ENCODE assay signal across 23 mouse cellular contexts in the genomic region with DNA sequence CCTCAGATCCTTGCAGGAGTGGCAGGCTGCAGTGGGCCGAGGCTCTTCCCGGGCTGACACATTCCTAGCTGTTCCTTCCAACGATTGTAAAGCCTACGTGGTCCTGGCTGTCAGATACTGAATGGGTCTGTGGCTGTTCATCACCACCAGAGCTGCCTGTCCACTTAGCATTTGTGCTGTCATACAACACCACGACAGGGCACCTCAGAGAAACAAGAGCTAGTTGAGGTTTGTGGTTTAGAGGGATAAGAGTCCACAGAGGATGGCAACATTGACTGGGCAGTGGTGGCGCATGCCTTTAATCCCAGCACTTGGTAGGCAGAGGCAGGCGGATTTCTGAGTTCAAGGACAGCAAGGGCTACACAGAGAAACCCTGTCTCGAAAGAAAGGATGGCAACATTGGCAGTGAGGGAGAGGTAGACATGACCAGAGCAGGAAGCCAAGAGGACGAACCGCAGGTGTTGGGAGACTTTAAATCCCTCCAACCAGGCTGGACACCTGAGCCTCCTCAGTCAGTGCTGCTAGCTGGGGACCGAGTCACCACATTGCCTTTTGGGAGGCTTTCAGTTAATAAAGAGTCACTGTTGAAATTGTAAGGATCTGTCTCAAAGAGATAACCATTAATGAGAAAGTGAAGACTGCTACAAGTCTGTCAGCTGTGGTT. TPM values are rescaled to one million over a fixed set of nuclear protein-coding genes. Genes with fewer than 3 reads are reported as not detected.
DNase-seq lines count a peak whose midpoint lies in the region; ATAC-seq and TF ChIP-seq lines count a peak whose summit lies in the region.
"Had no signal": no experiment of that assay in that cellular context is flagged by ENCODE, and none has a peak within 500 bp of the region (broad histone marks: within the 10 kb centered on the region; RNA-seq: fewer than 3 reads in every experiment).

No protein-coding gene starts in this region.

- H3K9ac ChIP-seq in forebrain, embryonic 15.5 days (replicated peaks) = no peak overlapping the region
- peak overlapping the region; percentile 46 for H3K9ac ChIP-seq in liver, embryonic 11.5 days (ENCODE audit: low read depth, low read length)
- peak overlapping the region; percentile 64 for H3K9ac ChIP-seq in liver, postnatal 0 days (replicated peaks)
- H3K9ac ChIP-seq: forebrain, embryonic 13.5 days; hindbrain, embryonic 13.5 days; midbrain, embryonic 12.5 days; neural tube, embryonic 15.5 days had no signal

- no peak overlapping the region for H3K4me2 ChIP-seq in forebrain, embryonic 15.5 days (replicated peaks)
- H3K4me2 ChIP-seq in liver, embryonic 11.5 days = peak overlapping the region; percentile 16
- H3K4me2 ChIP-seq in liver, postnatal 0 days (ENCODE audit: low read depth, low read length) = peak overlapping the region; percentile 28
- H3K4me2 ChIP-seq: forebrain, embryonic 13.5 days; hindbrain, embryonic 13.5 days; midbrain, embryonic 12.5 days; neural tube, embryonic 15.5 days had no signal

- TF ChIP-seq EP300 in liver, postnatal 0 days (IDR thresholded peaks at IDR 0.05; ENCODE audit: low read depth) = no peak

- 0 out of 2 replicates have a peak overlapping the region, but pooled peaks have one; percentile 17 for H3K27ac ChIP-seq in forebrain, embryonic 10.5 days
- H3K27ac ChIP-seq in forebrain, embryonic 15.5 days (replicated peaks) = no peak overlapping the region
- H3K27ac ChIP-seq in liver, embryonic 11.5 days (ENCODE audit: low read depth, low read length) = peak overlapping the region; percentile 98
- H3K27ac ChIP-seq in liver, postnatal 0 days (ENCODE audit: low read depth) = peak overlapping the region; percentile 97
- H3K27ac ChIP-seq: forebrain, embryonic 13.5 days; hindbrain, embryonic 13.5 days; kidney, postnatal 0 days; midbrain, embryonic 12.5 days; neural tube, embryonic 15.5 days had no signal

- no peak for DNase-seq in forebrain, embryonic 10.5 days (ENCODE audit: extremely low spot score, low spot score)
- no peak for DNase-seq in liver, embryonic 11.5 days (ENCODE audit: low spot score)
- no peak for DNase-seq in liver
- no peak for DNase-seq in liver, postnatal 0 days
- DNase-seq in ovary, postnatal 14 days (ENCODE audit: low spot score) = no peak
- DNase-seq in yolk sac, embryonic 10.5 days (ENCODE audit: low spot score) = no peak
- DNase-seq: adrenal gland, postnatal 36 days; cerebellum, adult 9-10 months; kidney, adult 11 months; layer of hippocampus, postnatal 36 days; lung, postnatal 14 days; thymus, postnatal 14 days had no signal

- no peak for TF ChIP-seq CTCF in liver, postnatal 0 days (IDR thresholded peaks at IDR 0.05; ENCODE audit: low read depth)

- no peak for ATAC-seq in forebrain, embryonic 15.5 days (replicated peaks)
- ATAC-seq in liver, embryonic 11.5 days (replicated peaks; ENCODE audit: low FRiP score) = peak; percentile 22
- peak; percentile 18 for ATAC-seq in erythroblast, adult 5-6 weeks (replicated peaks; ENCODE audit: low FRiP score, poor library complexity, severe bottlenecking)
- ATAC-seq in liver, postnatal 0 days = peak; percentile 27
- ATAC-seq: activated CD4-positive, CD25-positive, alpha-beta regulatory T cell, adult 4 months; forebrain, embryonic 13.5 days had no signal

- H3K9me3 ChIP-seq in forebrain, embryonic 10.5 days = no peaks in the 10 kb centered on the region
- H3K9me3 ChIP-seq in forebrain, embryonic 15.5 days = no peaks in the 10 kb centered on the region
- no peaks in the 10 kb centered on the region for H3K9me3 ChIP-seq in liver, embryonic 11.5 days (ENCODE audit: control insufficient read depth, low read length)
- no peaks in the 10 kb centered on the region for H3K9me3 ChIP-seq in liver, postnatal 0 days (ENCODE audit: low read length)
- H3K9me3 ChIP-seq: forebrain, embryonic 13.5 days; hindbrain, embryonic 13.5 days; midbrain, embryonic 12.5 days; neural tube, embryonic 15.5 days had no signal

- WGBS in forebrain, embryonic 10.5 days = 92% methylated on average over 11 of the region's 11 CpGs
- 94% methylated on average over 11 of the region's 11 CpGs for WGBS in forebrain, embryonic 15.5 days
- WGBS in liver, embryonic 11.5 days = 70% methylated on average over 11 of the region's 11 CpGs
- 60% methylated on average over 11 of the region's 11 CpGs for WGBS in liver, postnatal 0 days (ENCODE audit: insufficient replicate concordance)

- H3K36me3 ChIP-seq in forebrain, embryonic 10.5 days (replicated peaks) = peaks cover 93% of the 10 kb centered on the region
- peaks cover 66% of the 10 kb centered on the region for H3K36me3 ChIP-seq in forebrain, embryonic 15.5 days
- H3K36me3 ChIP-seq in liver, embryonic 11.5 days (ENCODE audit: control insufficient read depth, insufficient read depth, low read length) = peaks cover 56% of the 10 kb centered on the region
- peaks cover 53% of the 10 kb centered on the region for H3K36me3 ChIP-seq in liver, postnatal 0 days (replicated peaks; ENCODE audit: insufficient read depth, low read length)

- H3K4me3 ChIP-seq in forebrain, embryonic 10.5 days = no peak overlapping the region
- no peak overlapping the region for H3K4me3 ChIP-seq in forebrain, embryonic 15.5 days
- no peak overlapping the region for H3K4me3 ChIP-seq in liver, embryonic 11.5 days (ENCODE audit: low read depth, low read length)
- no peak overlapping the region for H3K4me3 ChIP-seq in liver, postnatal 0 days (ENCODE audit: low read depth, low read length)
- H3K4me3 ChIP-seq: forebrain, embryonic 13.5 days; hindbrain, embryonic 13.5 days; midbrain, embryonic 12.5 days; myocyte; neural tube, embryonic 15.5 days had no signal

- no peaks in the 10 kb centered on the region for H3K4me1 ChIP-seq in forebrain, embryonic 10.5 days
- no peaks in the 10 kb centered on the region for H3K4me1 ChIP-seq in forebrain, embryonic 15.5 days
- peaks cover 65% of the 10 kb centered on the region for H3K4me1 ChIP-seq in liver, embryonic 11.5 days (replicated peaks; ENCODE audit: control insufficient read depth, insufficient read depth, low read length)
- H3K4me1 ChIP-seq in liver, postnatal 0 days (ENCODE audit: insufficient read depth) = peaks cover 63% of the 10 kb centered on the region
- H3K4me1 ChIP-seq: forebrain, embryonic 13.5 days; hindbrain, embryonic 13.5 days; midbrain, embryonic 12.5 days; neural tube, embryonic 15.5 days had no signal

- no peaks in the 10 kb centered on the region for H3K27me3 ChIP-seq in forebrain, embryonic 10.5 days (ENCODE audit: poor library complexity, severe bottlenecking)
- no peaks in the 10 kb centered on the region for H3K27me3 ChIP-seq in forebrain, embryonic 15.5 days
- no peaks in the 10 kb centered on the region for H3K27me3 ChIP-seq in liver, embryonic 11.5 days (replicated peaks; ENCODE audit: control insufficient read depth, insufficient read depth, low read length)
- H3K27me3 ChIP-seq in liver, postnatal 0 days (ENCODE audit: insufficient read depth, low read length) = no peaks in the 10 kb centered on the region
- H3K27me3 ChIP-seq: CH12.LX; forebrain, embryonic 13.5 days; hindbrain, embryonic 13.5 days; midbrain, embryonic 12.5 days; neural tube, embryonic 15.5 days; Patski had no signal

RNA-seq across cellular contexts. Expression of a gene that starts 26.5 kb away (rescaled TPM):
- 113 and 114 TPM in 2 replicates for polyA plus RNA-seq in forebrain, embryonic 10.5 days (2016; fragmentation: Nextera tagmentation; extraction: Ambion mirVana)
- polyA plus RNA-seq in forebrain, embryonic 15.5 days (2015; fragmentation: Nextera tagmentation; extraction: Ambion mirVana) = 81.1 and 82.4 TPM in 2 replicates
- 101 and 102 TPM in 2 replicates for polyA plus RNA-seq in liver, embryonic 11.5 days (2014; fragmentation: Nextera tagmentation; extraction: Ambion mirVana)
- 17.1 and 26.3 TPM in 2 replicates for total RNA-seq in erythroblast, adult 5-6 weeks (2015; ENCODE audit: low replicate concordance)
- total RNA-seq in erythroblast, adult 5-6 weeks (2017; ENCODE audit: low replicate concordance) = 39.4 and 50.2 TPM in 2 replicates
- polyA plus RNA-seq in liver, postnatal 0 days (2015; fragmentation: Nextera tagmentation; extraction: Ambion mirVana) = 28.8 and 29.2 TPM in 2 replicates

RNA-seq across cellular contexts. Expression of a gene that starts 28.8 kb away (rescaled TPM):
- 34.9 and 35.7 TPM in 2 replicates for polyA plus RNA-seq in forebrain, embryonic 10.5 days (2016; fragmentation: Nextera tagmentation; extraction: Ambion mirVana)
- polyA plus RNA-seq in forebrain, embryonic 15.5 days (2015; fragmentation: Nextera tagmentation; extraction: Ambion mirVana) = 41.4 and 41.6 TPM in 2 replicates
- polyA plus RNA-seq in liver, embryonic 11.5 days (2014; fragmentation: Nextera tagmentation; extraction: Ambion mirVana) = 14.3 and 14.5 TPM in 2 replicates
- total RNA-seq in erythroblast, adult 5-6 weeks (2015; ENCODE audit: low replicate concordance) = 0.58 and 2.1 TPM in 2 replicates
- 0.84 TPM in 1 of 2 replicates, not detected in the other for total RNA-seq in erythroblast, adult 5-6 weeks (2017; ENCODE audit: low replicate concordance)
- polyA plus RNA-seq in liver, postnatal 0 days (2015; fragmentation: Nextera tagmentation; extraction: Ambion mirVana) = 5.7 and 6.8 TPM in 2 replicates

RNA-seq across cellular contexts. Expression of a gene that starts 36.1 kb away (rescaled TPM):
- polyA plus RNA-seq in forebrain, embryonic 10.5 days (2016; fragmentation: Nextera tagmentation; extraction: Ambion mirVana) = 24.1 and 26.1 TPM in 2 replicates
- polyA plus RNA-seq in forebrain, embryonic 15.5 days (2015; fragmentation: Nextera tagmentation; extraction: Ambion mirVana) = 19.5 and 21.8 TPM in 2 replicates
- polyA plus RNA-seq in liver, embryonic 11.5 days (2014; fragmentation: Nextera tagmentation; extraction: Ambion mirVana) = 15.5 and 16.5 TPM in 2 replicates
- total RNA-seq in erythroblast, adult 5-6 weeks (2015; ENCODE audit: low replicate concordance) = 0.42 and 1.9 TPM in 2 replicates
- total RNA-seq in erythroblast, adult 5-6 weeks (2017; ENCODE audit: low replicate concordance) = 0.85 and 0.98 TPM in 2 replicates
- polyA plus RNA-seq in liver, postnatal 0 days (2015; fragmentation: Nextera tagmentation; extraction: Ambion mirVana) = 3.6 and 4.1 TPM in 2 replicates

RNA-seq across cellular contexts. Expression of a gene that starts 48.6 kb away (rescaled TPM):
- 8.1 and 8.3 TPM in 2 replicates for polyA plus RNA-seq in forebrain, embryonic 10.5 days (2016; fragmentation: Nextera tagmentation; extraction: Ambion mirVana)
- polyA plus RNA-seq in forebrain, embryonic 15.5 days (2015; fragmentation: Nextera tagmentation; extraction: Ambion mirVana) = 3.0 and 3.5 TPM in 2 replicates
- polyA plus RNA-seq in liver, embryonic 11.5 days (2014; fragmentation: Nextera tagmentation; extraction: Ambion mirVana) = 9.1 and 9.4 TPM in 2 replicates
- total RNA-seq in erythroblast, adult 5-6 weeks (2015; ENCODE audit: low replicate concordance) = 0.77 and 2.3 TPM in 2 replicates
- 2.7 and 4.2 TPM in 2 replicates for total RNA-seq in erythroblast, adult 5-6 weeks (2017; ENCODE audit: low replicate concordance)
- polyA plus RNA-seq in liver, postnatal 0 days (2015; fragmentation: Nextera tagmentation; extraction: Ambion mirVana) = 4.2 TPM in 2 replicates
